Mouse (Mus musculus) C2C12 (cell line): ENCODE measurements around the gene Tmem190.

Source experiments
- CEBPB ChIP-seq: IDR thresholded peaks from one replicate; pipeline ENCODE4 v1.6.1; 2011; ENCODE audit warnings: low read depth, mild to moderate bottlenecking, control low read depth, moderate library complexity
- CTCF ChIP-seq: IDR thresholded peaks from one replicate; pipeline ENCODE4 v1.5.1; 2011; ENCODE audit not compliant: control insufficient read depth, insufficient read depth, insufficient read length

DNA sequence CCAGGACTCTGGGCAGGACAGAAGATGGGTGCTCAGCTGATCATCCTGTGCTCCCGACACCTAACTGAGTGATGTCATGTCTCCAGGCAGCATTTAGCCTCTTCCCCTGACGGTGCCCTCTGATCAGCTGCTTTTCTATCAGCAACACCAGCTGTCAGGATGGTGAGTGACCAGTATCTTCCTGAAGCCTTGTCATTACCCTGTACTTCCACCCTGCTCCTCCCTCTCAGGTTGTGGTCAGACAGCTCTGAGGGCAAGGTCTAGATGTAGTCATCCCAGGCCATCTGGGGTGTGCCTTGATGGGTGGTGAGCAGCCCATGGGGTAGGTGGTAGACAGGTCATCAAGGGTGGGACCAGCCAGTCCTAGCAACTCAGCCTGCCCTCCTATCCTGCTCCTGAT is 33.6 kb upstream of the Tmem190 start:
- TF ChIP-seq CEBPB (no peak), CTCF (no peak)
